Mouse (Mus musculus) gastrocnemius, postnatal 10 days (tissue): ENCODE results near the gene Avpr1b. TPM values are rescaled to one million over a fixed set of nuclear protein-coding genes. Genes with fewer than 3 reads are reported as not detected.

Source experiments
- DNase-seq: peaks from one replicate; pipeline ENCODE4 v3.0.0; 2021; ENCODE audit warnings: mixed read lengths
- total RNA-seq, 2 experiments: library from RNA; stranded (reverse); gene quantifications; 2 replicates each; pipeline ENCODE4 v1.2.3; 2021

Avpr1b gene
- total RNA-seq, 2 experiments from 2014 or later: not detected

GRCm38 (mm10) chr1:131619348-131619747, 20.3 kb downstream of the Avpr1b start:
- DNase-seq: no peak

GRCm38 (mm10) chr1:131623644-131624043, 24.6 kb downstream of the Avpr1b start:
- no peak for DNase-seq

DNA sequence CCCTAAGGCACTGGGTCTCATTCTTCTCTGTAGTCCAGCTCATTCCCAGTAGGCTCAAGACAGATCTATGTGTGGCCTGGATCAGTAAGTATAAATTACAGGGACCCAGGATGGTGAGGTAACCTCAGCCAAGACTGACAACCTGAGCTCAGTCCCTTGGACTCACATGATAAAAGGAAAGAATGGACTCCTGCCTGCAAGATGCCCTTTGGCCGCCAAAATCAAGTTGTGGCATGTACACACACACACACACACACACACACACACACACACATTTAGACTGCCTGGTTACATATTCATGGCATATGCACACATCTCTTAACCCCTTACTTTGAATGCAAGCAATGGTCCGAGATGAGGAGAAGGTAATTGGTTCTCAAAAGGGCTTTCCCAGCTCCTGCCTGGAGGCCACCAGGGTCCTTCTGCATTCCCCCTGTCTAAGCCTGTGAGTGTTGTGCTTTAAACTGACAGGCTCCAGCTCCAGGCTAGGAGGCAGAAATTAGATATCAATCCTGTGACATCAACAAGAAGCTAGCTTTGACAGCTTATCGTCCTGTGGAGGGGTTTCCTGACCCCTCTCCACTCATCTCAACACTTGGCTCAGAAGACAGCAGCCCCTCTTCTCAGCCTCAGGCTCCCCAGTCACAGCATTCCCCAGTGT, 25.3 kb downstream of the Avpr1b start:
- DNase-seq: no peak

DNA sequence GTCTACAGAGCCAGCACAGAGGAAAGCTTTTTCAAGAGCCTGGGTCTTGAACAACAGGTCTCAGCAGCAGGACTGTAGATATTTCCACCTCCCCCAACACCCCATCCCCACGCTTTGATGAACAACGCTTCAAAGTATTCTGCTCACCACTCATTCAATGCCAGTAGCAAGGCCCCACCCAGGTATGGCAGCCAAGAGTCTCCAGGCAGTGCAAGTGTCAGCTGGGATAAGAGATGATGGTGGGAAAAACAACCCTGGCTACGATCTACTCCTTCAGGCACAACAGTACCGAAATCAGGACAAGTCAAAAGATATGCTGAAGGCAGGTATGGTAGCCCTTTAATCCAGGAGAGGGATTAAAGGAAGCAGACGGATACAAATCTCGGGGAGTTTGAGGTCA, 27.2 kb downstream of the Avpr1b start:
- DNase-seq: no peak

DNA sequence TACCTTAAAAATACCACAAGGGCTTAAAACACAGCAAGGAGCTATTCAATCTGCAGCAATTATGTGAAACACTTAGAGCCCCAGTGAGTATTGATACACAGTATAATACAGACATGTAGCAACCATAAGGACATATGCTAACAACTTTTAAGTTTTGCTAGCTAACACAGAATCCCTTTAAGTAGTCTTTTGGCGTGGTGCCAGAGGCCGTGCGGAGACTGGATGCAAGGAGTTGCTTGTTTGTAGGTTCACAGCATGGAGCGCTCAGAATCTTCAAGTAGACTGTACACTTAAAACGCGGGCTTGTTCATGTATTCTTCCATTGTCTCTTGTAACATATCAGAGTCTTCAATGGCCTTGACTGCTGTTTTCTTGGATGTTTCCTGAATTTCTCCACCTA, 33.2 kb downstream of the Avpr1b start:
- peak; percentile 17 for DNase-seq

- DNase-seq: no peak
Measured at GRCm38 (mm10) chr1:131634495-131634894, 35.5 kb downstream of the Avpr1b start.

- no peak for DNase-seq
Measured at GRCm38 (mm10) chr1:131637791-131638540, 38.9 kb downstream of the Avpr1b start, which contains the start of gene Ctse. Gene Ctse (plus strand): TSS chr1:131638306.

- no peak for DNase-seq
Measured at GRCm38 (mm10) chr1:131638541-131639421, 39.7 kb downstream of the Avpr1b start.

DNA sequence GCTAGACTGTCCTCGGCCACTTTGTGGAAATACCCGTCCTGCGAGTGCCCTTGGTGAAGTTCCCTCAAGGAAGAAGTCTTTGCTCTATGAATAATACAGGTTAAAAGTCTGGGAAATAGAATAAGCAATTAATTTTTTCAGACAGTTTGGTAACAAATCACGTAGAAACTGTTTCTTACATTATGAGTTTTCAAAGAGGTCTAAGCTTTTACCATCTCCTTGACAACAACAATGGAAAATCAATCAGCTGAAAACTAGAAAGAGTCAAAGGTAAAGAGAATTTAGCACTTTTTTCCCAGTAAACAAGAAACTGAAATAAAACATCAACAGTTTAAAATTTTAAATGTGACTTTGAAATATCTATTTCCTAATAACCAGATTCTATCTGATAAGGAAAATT, 41.0 kb downstream of the Avpr1b start:
- no peak for DNase-seq

- DNase-seq: no peak
Measured at GRCm38 (mm10) chr1:131641565-131641964, 42.5 kb downstream of the Avpr1b start.

GRCm38 (mm10) chr1:131642251-131642650, 43.2 kb downstream of the Avpr1b start:
- no peak for DNase-seq

- DNase-seq: no peak
Measured at GRCm38 (mm10) chr1:131652670-131653443, 53.8 kb downstream of the Avpr1b start.

DNA sequence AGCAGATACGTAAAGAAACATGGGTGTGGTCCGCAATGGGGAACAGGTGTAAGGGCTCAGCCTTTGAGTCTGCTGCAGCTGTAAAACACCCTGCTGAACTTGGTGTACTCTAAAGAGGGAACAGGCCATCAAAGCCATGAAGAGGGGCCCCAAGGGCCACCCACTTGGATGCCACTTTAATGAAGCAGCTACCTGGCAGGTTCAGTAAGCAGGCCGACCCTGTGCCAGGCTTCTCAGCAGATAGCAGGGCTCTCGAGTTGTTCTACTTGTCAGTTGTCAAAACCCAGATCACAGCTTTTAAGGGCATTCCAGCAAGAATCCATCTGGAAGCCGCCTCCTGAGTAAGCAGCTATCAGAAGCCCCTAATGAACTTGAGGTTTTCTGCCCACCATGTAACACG, 56.6 kb downstream of the Avpr1b start:
- no peak for DNase-seq

DNA sequence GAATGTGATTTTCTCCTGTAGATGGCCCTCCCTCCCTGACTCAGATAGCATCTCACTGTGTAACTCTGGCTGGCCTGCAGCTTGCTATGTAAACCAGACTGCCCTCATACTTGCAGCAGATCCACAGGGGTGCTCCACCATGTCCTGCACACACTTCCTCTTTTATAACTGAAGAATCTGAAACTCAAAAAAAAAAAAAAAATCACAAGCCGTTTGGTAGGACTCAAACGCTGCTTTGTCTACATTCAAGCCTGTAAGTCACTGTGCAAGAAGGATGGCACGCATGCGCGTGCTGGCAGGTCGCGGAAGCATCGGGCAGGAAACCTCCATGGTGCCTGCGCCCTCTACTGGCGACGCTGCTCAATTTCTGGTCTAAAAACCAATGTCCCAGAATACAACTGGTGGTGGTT, 58.9 kb downstream of the Avpr1b start:
- DNase-seq: peak; percentile 92

DNA sequence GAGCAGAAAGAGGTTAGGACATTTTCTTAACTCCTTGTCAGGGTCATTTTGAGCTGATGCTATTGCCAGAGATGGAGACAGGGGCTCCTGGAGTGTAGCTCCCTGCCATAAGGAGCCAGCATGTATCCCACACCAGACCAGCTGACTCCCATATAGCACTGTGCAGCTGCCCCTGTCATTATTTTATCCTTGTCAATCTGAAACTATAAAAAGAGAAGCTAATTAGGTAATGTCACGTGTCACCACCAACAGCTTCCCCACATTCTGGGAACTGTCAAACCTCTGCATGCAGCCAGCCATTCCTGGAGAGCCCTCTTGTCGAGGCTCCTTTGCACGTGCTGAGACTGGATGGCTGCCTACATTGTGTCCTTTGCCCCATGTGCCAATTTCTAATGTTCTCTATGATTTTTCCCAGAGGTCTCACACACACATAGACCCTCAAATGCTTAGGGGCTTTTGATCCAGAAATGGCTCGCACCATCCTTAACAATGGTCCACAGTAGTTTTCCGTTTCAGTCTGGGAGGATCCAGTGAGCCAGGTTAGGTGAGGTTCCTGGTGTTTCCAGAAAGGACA, 60.6 kb downstream of the Avpr1b start:
- no peak for DNase-seq

DNA sequence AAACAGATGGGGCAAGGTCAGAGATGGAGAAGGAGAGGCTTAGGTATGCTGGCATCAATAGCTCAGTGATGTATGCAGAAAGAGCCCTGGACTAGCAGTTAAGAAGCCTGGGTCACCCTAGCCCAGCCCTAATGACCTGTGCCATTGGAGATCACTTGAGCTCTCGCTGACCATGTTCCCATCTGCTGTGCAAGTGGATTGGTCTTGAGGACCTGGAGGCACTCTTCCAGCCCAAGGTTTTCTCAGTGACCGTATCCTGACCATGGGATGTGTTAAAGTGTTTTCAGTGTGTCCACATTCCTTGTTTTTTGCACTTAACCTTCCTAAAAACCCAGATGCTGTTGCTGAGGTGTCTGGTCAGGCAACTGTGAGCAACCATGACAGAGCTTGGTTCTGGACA, 61.2 kb downstream of the Avpr1b start:
- DNase-seq: no peak

- DNase-seq: no peak
Measured at GRCm38 (mm10) chr1:131660716-131661472, 61.9 kb downstream of the Avpr1b start.
